Comparison of ENCODE assay signal across 11 mouse cellular contexts in genomic region chr1:161767101-161767524, GRCm38 (mm10). TPM values are rescaled to one million over a fixed set of nuclear protein-coding genes. Genes with fewer than 3 reads are reported as not detected.
DNase-seq lines count a peak whose midpoint lies in the region; ATAC-seq lines count a peak whose summit lies in the region.
"Had no signal": no experiment of that assay in that cellular context is flagged by ENCODE, and none has a peak within 500 bp of the region (broad histone marks: within the 10 kb centered on the region; RNA-seq: fewer than 3 reads in every experiment).

No protein-coding gene starts in this region.

- DNase-seq in heart, adult 11 months, result no peak
- DNase-seq in MEL-GATA-1-ER (ENCODE audit: extremely low read depth, low read depth) (peak; percentile 24), liver (peak; percentile 34)
- peak; percentile 45 to 51 for DNase-seq in spleen, postnatal 36 days (ENCODE audit: low spot score in 2 of 2)
- DNase-seq in ovary, postnatal 36 days (ENCODE audit: low spot score), result no peak
- DNase-seq in right cerebral cortex, postnatal 4 days, result no peak
- no peak for DNase-seq in layer of hippocampus, adult 9-10 months (ENCODE audit: low spot score)

- no peak overlapping the region for H3K9ac ChIP-seq in heart, embryonic 16.5 days (ENCODE audit: low read length)
- H3K9ac ChIP-seq: limb, embryonic 13.5 days had no signal

- 35% methylated on average over 12 of the region's 12 CpGs for WGBS in heart, embryonic 16.5 days

- peak overlapping the region; percentile 53 for H3K4me2 ChIP-seq in heart, embryonic 16.5 days (ENCODE audit: low read depth, low read length)
- H3K4me2 ChIP-seq: limb, embryonic 13.5 days had no signal

- H3K27ac ChIP-seq in heart, embryonic 16.5 days (ENCODE audit: low read length), result no peak overlapping the region
- H3K27ac ChIP-seq: kidney, postnatal 0 days; limb, embryonic 13.5 days had no signal

- H3K9me3 ChIP-seq in heart, embryonic 16.5 days (replicated peaks; ENCODE audit: control insufficient read depth, low read length), result no peaks in the 10 kb centered on the region
- H3K9me3 ChIP-seq: limb, embryonic 13.5 days had no signal

- H3K27me3 ChIP-seq in heart, embryonic 16.5 days (ENCODE audit: control insufficient read depth, insufficient read depth, low read length), result no peaks in the 10 kb centered on the region
- H3K27me3 ChIP-seq: limb, embryonic 13.5 days had no signal

- no peaks in the 10 kb centered on the region for H3K4me1 ChIP-seq in heart, embryonic 16.5 days (ENCODE audit: control insufficient read depth, insufficient read depth, low read length)
- H3K4me1 ChIP-seq: limb, embryonic 13.5 days had no signal

- no peak for ATAC-seq in heart, embryonic 16.5 days (replicated peaks; ENCODE audit: extremely low read depth, insufficient read depth, low FRiP score)
- ATAC-seq: forebrain, embryonic 14.5 days had no signal

- peak overlapping the region; percentile 18 for H3K4me3 ChIP-seq in heart, embryonic 16.5 days (ENCODE audit: low read length)
- H3K4me3 ChIP-seq: limb, embryonic 13.5 days had no signal

- no peaks in the 10 kb centered on the region for H3K36me3 ChIP-seq in heart, embryonic 16.5 days (ENCODE audit: control insufficient read depth, insufficient read depth)
- H3K36me3 ChIP-seq: limb, embryonic 13.5 days had no signal

RNA-seq across cellular contexts. Expression of gene Fasl, which starts 21.2 kb away (rescaled TPM):
- polyA plus RNA-seq in heart, embryonic 16.5 days (2015; fragmentation: Nextera tagmentation; extraction: Ambion mirVana), result 0.12 and 0.43 TPM in 2 replicates
- polyA plus RNA-seq: kidney, postnatal 0 days; limb, embryonic 13.5 days had no signal

Comparison
In these comparisons a context has a peak if more than half of its experiments do, and no peak if none do; other contexts are left out.
1. DNase-seq: peak in MEL-GATA-1-ER (single experiment), liver (single experiment) and spleen, postnatal 36 days (2 of 2); none in heart, adult 11 months (single experiment), ovary, postnatal 36 days (single experiment), right cerebral cortex, postnatal 4 days (single experiment) and layer of hippocampus, adult 9-10 months (single experiment).